Mouse (Mus musculus): ENCODE results near the gene Ankrd49.

- TF ChIP-seq CTCF (IDR thresholded peaks at IDR 0.05; ENCODE audit: low read depth) (0 out of 2 replicates have a peak, but pooled peaks have one; percentile 20), EP300 (optimal IDR thresholded peaks at IDR 0.05) (no peak)
Observed at GRCm38 (mm10) chr9:14824840-14825239, 40.2 kb upstream of the Ankrd49 start.
